Mouse (Mus musculus): ENCODE results near the gene Npy1r. TPM values are rescaled to one million over a fixed set of nuclear protein-coding genes. Genes with fewer than 3 reads are reported as not detected.

Gene Npy1r
- total RNA-seq (2012; rRNA removed) = not detected in 2 replicates
- polyA plus RNA-seq (2012; ENCODE audit: insufficient read depth in 1 of 2, insufficient read length in 2 of 2, low read depth in 1 of 2, low replicate concordance in 2 of 2, missing spikeins in 1 of 2) = not detected

GRCm38 (mm10) chr8:66696970-66697843, at the start of gene Npy1r:
Npy1r (plus strand) TSS chr8:66697192.
- TF ChIP-seq MYB (IDR thresholded peaks at IDR 0.05; ENCODE audit: low read depth, low read length) (no peak), NRF1 (IDR thresholded peaks at IDR 0.05; ENCODE audit: insufficient read depth, low read depth, low read length, poor library complexity, severe bottlenecking) (no peak), USF1 (IDR thresholded peaks at IDR 0.05; ENCODE audit: low read depth, low read length) (no peak), JUND (IDR thresholded peaks at IDR 0.05; ENCODE audit: low read depth, low read length) (no peak), ZNF384 (IDR thresholded peaks at IDR 0.05; ENCODE audit: low read depth, low read length) (no peak), RAD21 (IDR thresholded peaks at IDR 0.05; ENCODE audit: low read depth, low read length) (no peak), EP300 (IDR thresholded peaks at IDR 0.05; ENCODE audit: low read depth in 1 of 2, low read length in 2 of 2) (no peak), MYC (IDR thresholded peaks at IDR 0.05; ENCODE audit: low read depth, low read length) (no peak), SIN3A (IDR thresholded peaks at IDR 0.05; ENCODE audit: low read length) (no peak), E2F4 (IDR thresholded peaks at IDR 0.05; ENCODE audit: borderline replicate concordance, low read depth, low read length) (no peak), CHD1 (IDR thresholded peaks at IDR 0.05; ENCODE audit: low read depth, low read length) (no peak), TAL1 (IDR thresholded peaks at IDR 0.05; ENCODE audit: low read length) (no peak), SMC3 (IDR thresholded peaks at IDR 0.05; ENCODE audit: low read depth, low read length) (no peak), GATA1 (IDR thresholded peaks at IDR 0.05; ENCODE audit: low read depth, low read length) (no peak)
- H3K4me1 ChIP-seq (ENCODE audit: control insufficient read depth in 1 of 2, insufficient read depth in 2 of 2, low read length in 2 of 2) = no peaks in the 10 kb centered on the region
- no peak for DNase-seq (ENCODE audit: low read depth, low spot score)
- no peaks in the 10 kb centered on the region for H3K79me2 ChIP-seq (ENCODE audit: control insufficient read depth, insufficient read depth, low read length, poor library complexity)
- no peak within 1 kb of the TSS for H3K9ac ChIP-seq (ENCODE audit: control insufficient read depth, low read depth, low read length, poor library complexity, severe bottlenecking)
- no peak within 1 kb of the TSS for H3K27ac ChIP-seq (ENCODE audit: control insufficient read depth, low read depth, low read length)
- H3K27me3 ChIP-seq (ENCODE audit: control insufficient read depth in 1 of 2, insufficient read depth in 2 of 2, low read length in 2 of 2) = no peaks in the 10 kb centered on the region
- no peak within 1 kb of the TSS for H3K4me3 ChIP-seq (ENCODE audit: control insufficient read depth in 1 of 2, insufficient read depth in 1 of 2, low read depth in 2 of 2, low read length in 2 of 2)
- no peaks in the 10 kb centered on the region for H3K9me3 ChIP-seq (replicated peaks; ENCODE audit: insufficient read depth, low read length)
- no peaks in the 10 kb centered on the region for H3K36me3 ChIP-seq (ENCODE audit: control insufficient read depth in 1 of 2, insufficient read depth in 2 of 2, low read length in 2 of 2)

GRCm38 (mm10) chr8:66681261-66681660, 15.7 kb upstream of the Npy1r start:
- Histone ChIP-seq H3K27me3 (ENCODE audit: control insufficient read depth in 1 of 2, insufficient read depth in 2 of 2, low read length in 2 of 2) (no peaks in the 10 kb centered on the region), H3K4me1 (ENCODE audit: control insufficient read depth in 1 of 2, insufficient read depth in 2 of 2, low read length in 2 of 2) (no peaks in the 10 kb centered on the region), H3K36me3 (ENCODE audit: control insufficient read depth in 1 of 2, insufficient read depth in 2 of 2, low read length in 2 of 2) (no peaks in the 10 kb centered on the region), H3K9me3 (replicated peaks; ENCODE audit: insufficient read depth, low read length) (no peaks in the 10 kb centered on the region), H3K79me2 (ENCODE audit: control insufficient read depth, insufficient read depth, low read length, poor library complexity) (no peaks in the 10 kb centered on the region), H3K4me3 (ENCODE audit: control insufficient read depth in 1 of 2, insufficient read depth in 1 of 2, low read depth in 2 of 2, low read length in 2 of 2) (no peak overlapping the region), H3K27ac (ENCODE audit: control insufficient read depth, low read depth, low read length) (no peak overlapping the region), H3K9ac (ENCODE audit: control insufficient read depth, low read depth, low read length, poor library complexity, severe bottlenecking) (no peak overlapping the region)
- no peak for DNase-seq (ENCODE audit: low read depth, low spot score)
- no peak for TF ChIP-seq TBP (IDR thresholded peaks at IDR 0.05; ENCODE audit: low read depth, low read length)
- TF ChIP-seq SIN3A (IDR thresholded peaks at IDR 0.05; ENCODE audit: low read length) = no peak
- no peak for TF ChIP-seq ZMIZ1 (IDR thresholded peaks at IDR 0.05; ENCODE audit: low read depth, low read length)
- TF ChIP-seq TAL1 (IDR thresholded peaks at IDR 0.05; ENCODE audit: low read length) = no peak
- no peak for TF ChIP-seq BHLHE40 (IDR thresholded peaks at IDR 0.05; ENCODE audit: borderline replicate concordance, low read depth, low read length)
- no peak for TF ChIP-seq POLR2A (IDR thresholded peaks at IDR 0.05; ENCODE audit: control insufficient read depth in 1 of 2, insufficient read depth in 1 of 2, low read depth in 1 of 2, low read length in 2 of 2, poor library complexity in 1 of 2)
- no peak for TF ChIP-seq KAT2A (conservative IDR thresholded peaks at IDR 0.05; ENCODE audit: low read depth, low read length)
- no peak for TF ChIP-seq POLR2AphosphoS5 (IDR thresholded peaks at IDR 0.05; ENCODE audit: borderline replicate concordance, low read depth, low read length)
- TF ChIP-seq ZC3H11A (IDR thresholded peaks at IDR 0.05; ENCODE audit: low read depth, low read length) = no peak
- TF ChIP-seq EP300 (IDR thresholded peaks at IDR 0.05; ENCODE audit: low read depth in 1 of 2, low read length in 2 of 2) = no peak
- no peak for TF ChIP-seq MYC (IDR thresholded peaks at IDR 0.05; ENCODE audit: low read depth, low read length)
- no peak for TF ChIP-seq MAZ (IDR thresholded peaks at IDR 0.05; ENCODE audit: low read depth, low read length)
- no peak for TF ChIP-seq USF1 (IDR thresholded peaks at IDR 0.05; ENCODE audit: low read depth, low read length)
- TF ChIP-seq MAFK (IDR thresholded peaks at IDR 0.05; ENCODE audit: borderline replicate concordance, low read depth, low read length) = no peak
- TF ChIP-seq RCOR1 (IDR thresholded peaks at IDR 0.05; ENCODE audit: low read depth, low read length) = no peak
- TF ChIP-seq MYB (IDR thresholded peaks at IDR 0.05; ENCODE audit: low read depth, low read length) = no peak
- TF ChIP-seq MAX (IDR thresholded peaks at IDR 0.05; ENCODE audit: low read length) = no peak
- no peak for TF ChIP-seq GATA1 (IDR thresholded peaks at IDR 0.05; ENCODE audit: low read depth, low read length)
